Mouse (Mus musculus): ENCODE results near the gene Olfr1404. TPM values are rescaled to one million over a fixed set of nuclear protein-coding genes. Genes with fewer than 3 reads are reported as not detected.
"Not testable (repeated sequence)": the region's sequence is repeated elsewhere in the genome, so short reads cannot be mapped to it uniquely, and the experiment has no call there.

The Olfr1404 gene
- not detected for total RNA-seq (2021)
- long read RNA-seq, experiment 1: 0 reads
- long read RNA-seq, experiment 2: 0 reads

DNA sequence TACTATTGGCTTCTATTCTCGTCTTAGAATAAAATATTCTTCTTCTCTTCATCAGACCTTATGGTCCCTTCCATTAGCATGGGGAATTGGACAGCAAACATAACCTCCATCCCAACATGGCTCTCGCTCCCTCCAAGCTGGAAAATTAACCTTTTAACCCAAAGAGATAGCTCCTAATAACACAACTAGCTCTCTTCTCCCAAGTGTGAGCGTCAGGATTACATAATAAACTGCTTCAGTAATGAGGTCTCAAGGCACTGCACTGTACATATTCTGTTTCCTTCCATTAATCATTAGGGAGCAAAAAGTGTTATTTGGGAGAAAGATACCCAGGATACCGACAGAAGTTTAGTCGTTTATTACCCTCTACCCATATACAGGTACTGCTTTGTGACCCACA, at the start of gene Olfr1404:
Gene Olfr1404, plus strand, starts transcription at position 301 of the 400 bp plus-strand sequence.
- no peak for DNase-seq (ENCODE audit: low spot score in 2 of 2)

DNA sequence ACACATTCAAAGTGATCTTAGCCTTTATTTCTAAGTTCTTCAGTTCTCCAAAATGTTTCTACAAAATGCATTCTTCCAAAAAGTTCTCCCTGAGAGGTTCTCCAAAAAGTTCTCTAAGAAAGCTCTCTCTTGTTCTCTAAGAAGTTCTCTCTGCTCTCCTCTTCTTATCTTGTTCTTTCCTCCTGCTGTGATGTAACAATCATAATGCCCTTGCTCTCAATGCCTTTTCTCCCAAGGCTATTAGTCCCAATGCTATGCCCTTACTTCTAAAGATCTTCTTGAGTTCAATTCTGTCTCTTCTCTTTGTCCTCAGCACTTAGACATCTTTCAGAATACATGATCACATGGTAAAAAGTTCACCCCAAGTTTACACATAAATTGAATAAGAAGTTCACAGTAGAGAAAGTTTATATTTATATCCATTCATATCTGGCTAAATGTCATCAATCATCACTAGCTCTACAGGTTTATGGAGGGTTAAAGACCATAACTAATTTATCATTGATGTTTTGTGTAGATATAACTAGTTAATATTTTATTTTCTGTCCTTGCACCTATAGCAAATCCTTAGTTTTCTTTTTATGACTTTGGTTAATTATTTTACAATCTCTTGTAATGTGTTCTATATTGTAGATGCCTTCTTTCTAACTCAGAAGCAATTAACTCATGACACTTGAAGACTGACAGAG, 37.9 kb upstream of the Olfr1404 start:
- no peak for DNase-seq (ENCODE audit: low spot score in 2 of 2)

DNA sequence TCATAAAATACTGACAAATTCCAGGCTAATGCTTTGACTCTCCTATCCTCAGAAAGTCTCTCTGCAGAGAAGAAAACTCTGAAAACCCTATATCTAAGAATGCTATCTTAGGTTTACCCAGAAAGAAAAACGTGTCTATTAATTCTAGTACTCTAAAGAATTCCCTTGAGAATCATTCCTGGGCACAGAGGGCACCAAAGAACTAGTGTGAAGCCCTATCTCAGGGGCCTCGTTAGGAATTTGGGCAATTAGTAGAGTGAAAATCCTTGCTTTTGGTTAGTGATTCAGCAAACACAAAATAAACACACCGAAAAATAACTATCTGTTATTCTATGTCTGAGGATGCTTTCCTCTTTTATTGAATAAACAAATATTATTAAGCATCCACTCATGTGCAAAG, 21.7 kb upstream of the Olfr1404 start, which contains the start of gene Olfr1406:
Gene Olfr1406, minus strand, starts transcription at position 101 of the 400 bp plus-strand sequence.
- DNase-seq (ENCODE audit: low spot score in 2 of 2): no peak

DNA sequence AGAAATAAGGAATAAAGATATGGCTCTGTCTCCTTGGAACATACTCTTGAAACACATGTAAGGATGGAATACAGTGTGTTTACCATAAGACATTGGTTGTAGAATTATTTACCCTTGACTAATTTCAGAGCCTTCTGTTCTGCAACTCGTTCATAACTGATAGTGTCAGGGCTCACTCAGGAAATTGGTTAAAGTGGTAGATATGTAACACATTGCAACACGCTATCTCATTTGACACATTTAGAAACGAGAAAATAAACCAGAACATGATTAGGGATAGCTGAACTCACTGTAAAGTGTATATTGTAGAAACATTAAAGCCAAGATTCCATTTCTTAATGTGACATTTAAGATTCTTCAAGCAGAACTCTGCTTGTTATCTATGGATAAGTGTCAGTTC, 20.1 kb upstream of the Olfr1404 start:
- no peak for DNase-seq (ENCODE audit: low spot score in 2 of 2)

DNA sequence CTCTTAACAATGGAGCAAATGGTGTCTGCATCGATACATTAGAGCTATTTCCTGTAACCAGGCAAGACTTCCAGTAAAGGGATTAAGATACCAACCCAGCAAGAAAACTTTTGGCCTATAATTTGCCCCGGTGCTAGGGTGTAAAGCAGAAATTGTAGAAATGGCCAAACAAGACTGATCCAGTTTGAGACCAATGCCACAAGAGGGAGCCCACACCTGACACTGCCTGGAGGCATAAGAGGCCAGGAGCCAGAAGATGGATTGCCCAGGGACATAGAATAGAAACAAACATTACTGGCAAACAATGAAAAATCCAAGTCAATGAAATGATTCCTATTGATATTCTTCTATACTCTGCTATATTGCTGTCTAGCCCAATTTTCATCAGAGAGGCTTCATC, 15.8 kb upstream of the Olfr1404 start:
- DNase-seq (ENCODE audit: low spot score in 2 of 2): no peak

DNA sequence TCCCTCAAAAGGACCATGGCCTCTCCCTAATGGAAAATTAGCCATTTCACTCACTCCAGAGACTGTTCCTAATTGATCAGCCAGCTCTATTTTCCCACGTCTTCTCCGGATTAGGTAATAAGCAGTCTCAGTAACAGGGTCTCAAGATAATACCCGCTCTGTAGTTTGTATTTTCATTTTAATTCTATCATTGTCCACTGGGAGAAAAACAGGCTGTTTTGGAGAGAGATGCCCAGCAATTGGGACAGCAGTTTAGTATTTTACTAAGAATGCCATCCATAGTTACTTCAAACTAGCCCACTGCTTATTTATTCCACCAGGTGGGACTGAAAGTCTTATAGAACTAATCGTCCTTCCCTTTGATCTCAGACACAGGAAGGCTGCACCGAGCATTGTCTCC, 14.7 kb upstream of the Olfr1404 start, which contains the start of gene Olfr218:
Gene Olfr218, plus strand, starts transcription at position 301 of the 400 bp plus-strand sequence.
- no peak for DNase-seq (ENCODE audit: low spot score in 2 of 2)

DNA sequence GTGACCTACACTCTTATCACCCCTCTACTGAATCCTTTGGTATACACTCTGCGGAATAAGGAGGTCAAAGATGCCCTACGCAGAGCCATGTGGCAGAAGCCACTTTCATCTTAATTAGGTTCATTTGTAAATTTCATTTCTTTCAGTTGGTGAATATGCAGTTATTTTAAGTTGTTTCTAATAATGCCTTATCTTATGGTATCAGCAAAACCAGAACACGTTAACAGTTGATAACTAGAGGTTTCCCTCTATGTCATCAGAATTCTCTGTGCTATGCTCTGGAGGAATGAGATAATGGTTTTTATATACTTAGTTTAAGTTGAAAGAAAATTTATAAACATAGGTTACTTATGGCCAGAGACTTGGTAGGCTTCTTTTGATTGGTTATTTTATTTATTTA, 4.3 kb downstream of the Olfr1404 start:
- no peak for DNase-seq (ENCODE audit: low spot score in 2 of 2)

DNA sequence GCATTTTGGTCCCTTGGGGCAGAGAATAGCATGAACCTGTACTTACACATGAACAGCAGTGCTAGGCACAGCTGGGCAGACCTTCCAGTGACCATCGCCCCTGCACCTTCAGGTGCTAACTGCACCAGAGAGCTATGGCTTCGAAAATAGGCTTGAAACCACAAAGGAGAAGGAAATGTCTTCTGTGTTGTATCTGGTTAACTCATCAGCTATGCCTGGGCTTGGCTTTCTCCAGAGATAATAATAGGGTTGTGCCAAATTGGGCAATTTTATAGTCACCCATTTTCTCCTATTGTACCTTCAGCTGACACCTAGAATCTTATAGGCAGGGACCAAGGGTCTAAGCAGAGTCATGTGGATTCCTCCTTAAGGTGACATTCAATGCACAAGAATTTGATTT, 14.9 kb downstream of the Olfr1404 start, which contains the start of gene Fcer1a:
Gene Fcer1a, minus strand, starts transcription at position 134 of the 400 bp plus-strand sequence.
- no peak for DNase-seq (ENCODE audit: low spot score in 2 of 2)

DNA sequence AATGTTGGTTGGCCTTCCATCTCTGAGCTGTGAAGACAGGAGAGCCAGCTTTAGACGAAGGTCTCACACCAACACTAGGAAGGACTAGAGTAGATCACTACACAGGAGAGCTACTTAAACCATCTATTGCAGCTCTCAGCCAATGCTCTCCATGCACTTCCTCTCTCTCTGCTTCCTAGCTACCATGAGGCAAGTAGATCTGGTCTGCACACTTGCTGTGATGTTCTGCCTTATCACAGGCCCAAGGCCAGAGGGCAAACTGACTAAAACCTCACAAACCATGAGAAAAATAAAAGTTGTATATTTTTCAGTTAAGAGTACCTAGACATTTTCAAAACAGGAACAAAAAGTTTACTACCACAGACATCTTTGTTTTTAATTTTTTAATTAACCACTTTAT, 24.8 kb downstream of the Olfr1404 start:
- not testable (repeated sequence) for DNase-seq (ENCODE audit: low spot score in 2 of 2)

DNA sequence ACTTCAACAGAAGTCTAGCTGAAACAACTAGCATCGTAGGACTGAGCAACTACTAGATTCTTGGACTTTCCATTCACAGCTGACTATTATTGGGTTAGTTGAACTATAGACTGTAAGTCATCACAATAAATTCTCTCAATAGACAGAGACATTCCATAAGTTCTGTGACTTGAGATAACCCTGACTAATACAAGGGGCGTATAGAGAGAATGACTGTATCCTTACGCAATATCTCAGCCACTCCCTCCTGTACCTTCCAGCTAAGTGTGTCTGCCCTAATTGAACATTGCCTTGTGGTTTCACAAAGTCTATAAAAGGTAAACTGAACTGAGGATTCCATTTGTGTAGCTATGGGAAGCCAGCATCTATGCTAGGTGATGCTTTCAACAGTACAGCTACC, 37.7 kb downstream of the Olfr1404 start:
- no peak for DNase-seq (ENCODE audit: low spot score in 2 of 2)

DNA sequence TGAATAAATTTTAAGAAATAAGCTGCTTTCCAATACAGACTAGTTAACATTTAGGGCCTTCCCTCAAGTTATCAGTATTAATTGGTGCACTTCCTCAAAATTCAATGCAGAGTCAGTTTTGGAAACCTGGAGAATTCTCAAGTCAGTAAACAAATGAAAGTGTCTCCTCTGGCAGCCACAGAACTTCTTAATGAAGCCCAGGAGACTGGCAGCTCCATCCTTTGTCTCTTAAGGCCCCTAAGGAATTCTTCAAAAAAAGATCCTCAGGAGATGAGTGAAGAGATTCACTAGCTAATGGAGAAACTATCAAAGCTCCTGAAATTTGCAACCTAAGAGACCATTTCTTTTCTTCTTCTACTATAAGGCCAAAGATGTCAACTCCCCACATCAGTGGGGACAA, 53.5 kb downstream of the Olfr1404 start, which contains the start of gene Olfr418:
Gene Olfr418, plus strand, starts transcription at position 301 of the 400 bp plus-strand sequence.
- no peak for DNase-seq (ENCODE audit: low spot score in 2 of 2)

Other genes starting within 250 kb of the Olfr1404 start
- not detected for gene Olfr1408, start 75.0 kb upstream of the Olfr1404 start, total RNA-seq (2021)
- not detected for gene Olfr1406, start 21.8 kb upstream of the Olfr1404 start, total RNA-seq (2021)
- gene Olfr218, start 14.6 kb upstream of the Olfr1404 start, total RNA-seq (2021): not detected
- gene Fcer1a, start 14.8 kb downstream of the Olfr1404 start, total RNA-seq (2021): not detected
- not detected for gene Olfr418, start 53.6 kb downstream of the Olfr1404 start, total RNA-seq (2021)
- not detected for gene Mptx2, start 65.4 kb downstream of the Olfr1404 start, total RNA-seq (2021)
- gene Ackr1, start 121.4 kb downstream of the Olfr1404 start, total RNA-seq (2021): 10 to 100 TPM; 71.0 to 71.7 TPM
- gene Aim2, start 138.5 kb downstream of the Olfr1404 start, total RNA-seq (2021): 1 to 10 TPM; 1.4 to 3.0 TPM
- 100 to 1,000 TPM; 403 to 436 TPM for gene Cadm3, start 155.3 kb downstream of the Olfr1404 start, total RNA-seq (2021)

All from left cerebral cortex, adult 18-20 months (tissue).